Mouse (Mus musculus) forebrain, embryonic 14.5 days (tissue): ENCODE measurements around the gene Slc35b2. TPM values are rescaled to one million over a fixed set of nuclear protein-coding genes. Genes with fewer than 3 reads are reported as not detected.

Experiments used
- ATAC-seq: fragments of 200-750 bp; cut with Nextera tagmentation; 2 replicates; pipeline ENCODE4 v1.8.0; 2017; ENCODE audit warnings: mild to moderate bottlenecking, moderate library complexity
- DNase-seq: peaks from one replicate; pipeline ENCODE4 v3.0.0-alpha.2; 2015; ENCODE audit warnings: low spot score
- H3K27ac ChIP-seq: fragments of 300-500 bp; sonication (generic); 2 replicates; pipeline ENCODE4 v1.5.1; 2014; ENCODE audit warnings: low read depth, mild to moderate bottlenecking, control low read depth, low read length, moderate library complexity
- H3K27me3 ChIP-seq: fragments of 300-500 bp; sonication (generic); replicated peaks from 2 replicates; pipeline ENCODE4 v1.6.1; 2014; ENCODE audit warnings: low read length, control low read depth, mixed read lengths; ENCODE audit not compliant: control insufficient read depth, insufficient read depth
- H3K36me3 ChIP-seq: fragments of 300-500 bp; sonication (generic); 2 replicates; pipeline ENCODE4 v1.6.1; 2014; ENCODE audit warnings: low read length, control low read depth; ENCODE audit not compliant: control insufficient read depth, insufficient read depth
- H3K4me1 ChIP-seq: fragments of 300-500 bp; sonication (generic); 2 replicates; pipeline ENCODE4 v1.6.1; 2014; ENCODE audit warnings: antibody characterized with exemption, low read length, control low read depth; ENCODE audit not compliant: control insufficient read depth, insufficient read depth
- H3K4me2 ChIP-seq: fragments of 300-500 bp; sonication (generic); 2 replicates; pipeline ENCODE4 v1.6.1; 2014; ENCODE audit warnings: mild to moderate bottlenecking, control low read depth, low read length
- H3K4me3 ChIP-seq: fragments of 300-500 bp; sonication (generic); 2 replicates; pipeline ENCODE4 v1.5.1; 2014; ENCODE audit warnings: low read depth, low read length, control low read depth
- H3K9ac ChIP-seq: fragments of 300-500 bp; sonication (generic); 2 replicates; pipeline ENCODE4 v1.6.1; 2014; ENCODE audit warnings: mild to moderate bottlenecking, low read length, control low read depth, moderate library complexity
- H3K9me3 ChIP-seq: fragments of 300-500 bp; sonication (generic); replicated peaks from 2 replicates; pipeline ENCODE4 v1.6.1; 2016; ENCODE audit warnings: low read length, control low read depth, mixed read lengths; ENCODE audit not compliant: control insufficient read depth
- WGBS: fragments of 180-500 bp; shearing (Covaris S2); extraction: QIAGEN DNeasy Blood & Tissue Kit; methylation state at CpG from one replicate; pipeline ENCODE4 v1.1.7; 2014; 5-methylcytosine and 5-hydroxymethylcytosine counted together
- polyA plus RNA-seq: library from polyadenylated mRNA; unstranded; fragments of >200 nt; fragmentation: Nextera tagmentation; extraction: Ambion mirVana; gene quantifications from 2 replicates; pipeline ENCODE4 v1.2.1, GENCODE M21; 2014

Slc35b2 gene
- polyA plus RNA-seq, 1 experiment from 2014 or later = 102 TPM

- H3K27me3 ChIP-seq = peaks cover 30% of the 10 kb centered on the region
- H3K9me3 ChIP-seq = no peaks in the 10 kb centered on the region
- H3K9ac ChIP-seq = no peak overlapping the region
- DNase-seq = peak; percentile 75
- no peak overlapping the region for H3K4me2 ChIP-seq
- no peak overlapping the region for H3K4me3 ChIP-seq
- peaks cover 19% of the 10 kb centered on the region; the same call in 1 of the 2 replicates for H3K4me1 ChIP-seq
- ATAC-seq = no peak
- WGBS = 35% methylated on average over 3 of the region's 3 CpGs
- no peak overlapping the region for H3K27ac ChIP-seq
- no peaks in the 10 kb centered on the region for H3K36me3 ChIP-seq
These were observed 34.1 kb downstream of the Slc35b2 start for GRCm38 (mm10) chr17:45597787-45598186.

GRCm38 (mm10) chr17:45598376-45598775 lies 34.7 kb downstream of the Slc35b2 start:
- Histone ChIP-seq H3K4me3 (no peak overlapping the region), H3K4me1 (peaks cover 19% of the 10 kb centered on the region; the same call in 1 of the 2 replicates), H3K36me3 (no peaks in the 10 kb centered on the region), H3K9me3 (no peaks in the 10 kb centered on the region), H3K27ac (no peak overlapping the region), H3K27me3 (peaks cover 30% of the 10 kb centered on the region), H3K4me2 (no peak overlapping the region), H3K9ac (no peak overlapping the region)
- WGBS = 91% methylated on average over 2 of the region's 2 CpGs
- DNase-seq (no peak), ATAC-seq (no peak)

DNA sequence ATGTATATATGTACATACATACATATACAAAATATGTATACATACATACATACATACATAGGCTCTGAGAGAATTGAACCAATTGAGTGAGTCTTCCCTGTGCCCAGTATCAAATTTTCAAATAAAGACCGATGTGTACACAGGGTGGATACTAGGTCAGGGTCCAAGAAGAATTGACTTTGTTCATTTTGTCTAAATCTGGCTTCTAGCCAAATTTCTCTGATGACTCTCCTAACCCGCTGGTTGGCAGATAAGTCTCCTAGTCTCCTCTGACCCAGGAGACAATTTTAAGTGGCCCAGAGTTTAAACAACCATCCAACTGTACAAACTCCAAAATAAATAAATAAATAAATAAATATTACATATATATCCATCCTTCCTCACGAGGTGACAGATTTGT lies 35.2 kb downstream of the Slc35b2 start:
- ATAC-seq = no peak
- no peaks in the 10 kb centered on the region for H3K9me3 ChIP-seq
- peak overlapping the region; percentile 55; the same call in 1 of the 2 replicates for H3K4me2 ChIP-seq
- 42% methylated on average over 3 of the region's 3 CpGs for WGBS
- H3K9ac ChIP-seq = no peak overlapping the region
- peaks cover 19% of the 10 kb centered on the region; the same call in 1 of the 2 replicates for H3K4me1 ChIP-seq
- peaks cover 30% of the 10 kb centered on the region for H3K27me3 ChIP-seq
- no peak overlapping the region for H3K27ac ChIP-seq
- DNase-seq = no peak
- no peaks in the 10 kb centered on the region for H3K36me3 ChIP-seq
- H3K4me3 ChIP-seq = no peak overlapping the region

- WGBS = 17% methylated on average over 32 of the region's 32 CpGs
- Histone ChIP-seq H3K9ac (peak within 1 kb of the TSS; percentile 48), H3K27ac (no peak within 1 kb of the TSS), H3K36me3 (no peaks in the 10 kb centered on the region), H3K4me2 (peak within 1 kb of the TSS; percentile 55), H3K4me1 (peaks cover 13% of the 10 kb centered on the region; the same call in 1 of the 2 replicates), H3K4me3 (peak within 1 kb of the TSS; percentile 24), H3K27me3 (peaks cover 28% of the 10 kb centered on the region), H3K9me3 (no peaks in the 10 kb centered on the region)
- DNase-seq (peak; percentile 37), ATAC-seq (no peak)
These were observed 36.0 kb downstream of the Slc35b2 start, which contains the start of gene Slc29a1 for GRCm38 (mm10) chr17:45599446-45600242. Gene Slc29a1 (minus strand): TSS chr17:45599606.

DNA sequence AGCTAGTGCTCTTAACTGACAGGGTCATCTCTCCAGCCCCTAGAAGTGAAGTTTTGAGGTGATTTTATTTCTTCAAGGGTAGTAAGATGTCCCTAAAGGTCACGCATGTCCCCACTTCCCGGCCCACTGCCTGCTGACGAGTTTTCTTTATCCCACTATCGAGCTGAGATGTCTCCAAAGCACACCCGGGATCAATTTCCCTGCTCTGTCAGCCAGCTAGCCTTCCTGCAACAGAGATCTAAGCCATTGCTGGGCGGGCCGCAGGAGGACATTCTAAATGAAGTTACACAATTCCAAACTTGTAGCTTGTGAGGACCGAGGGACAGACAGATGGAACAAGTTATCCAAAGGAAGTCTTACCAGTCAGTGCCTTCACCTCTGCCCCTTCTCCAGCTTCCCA lies 36.6 kb downstream of the Slc35b2 start:
- Histone ChIP-seq H3K27ac (no peak overlapping the region), H3K27me3 (peaks cover 25% of the 10 kb centered on the region), H3K4me2 (no peak overlapping the region), H3K9ac (no peak overlapping the region), H3K4me3 (no peak overlapping the region), H3K9me3 (no peaks in the 10 kb centered on the region), H3K4me1 (peaks cover 11% of the 10 kb centered on the region; the same call in 1 of the 2 replicates), H3K36me3 (no peaks in the 10 kb centered on the region)
- 55% methylated on average over 8 of the region's 8 CpGs for WGBS
- ATAC-seq (no peak), DNase-seq (no peak)

DNA sequence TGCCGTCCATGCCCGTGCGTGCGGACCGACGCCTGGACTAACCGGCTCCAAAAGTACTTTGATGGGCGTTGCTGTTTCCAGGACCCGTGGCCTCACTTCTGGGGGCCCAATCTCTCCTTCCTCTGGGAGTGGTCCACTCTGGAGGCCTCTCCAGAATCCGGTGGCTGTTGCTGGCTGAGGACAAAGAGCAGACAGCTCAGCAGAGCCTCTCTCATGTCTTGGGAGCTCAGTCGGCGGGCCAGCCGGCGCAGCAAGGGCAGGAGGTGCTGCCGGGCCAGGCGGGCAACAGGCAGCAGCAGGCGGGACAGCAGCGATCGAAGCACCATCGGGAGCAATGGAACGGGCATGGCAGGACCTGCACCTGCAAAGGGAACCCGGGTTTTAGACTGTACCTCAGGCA lies 37.7 kb downstream of the Slc35b2 start:
- no peak for DNase-seq

GRCm38 (mm10) chr17:45601877-45602304 lies 38.2 kb downstream of the Slc35b2 start, which contains the start of gene Mymx:
Gene Mymx (minus strand): TSS chr17:45602102.
- Histone ChIP-seq H3K4me1 (peaks cover 6% of the 10 kb centered on the region; the same call in 1 of the 2 replicates), H3K9ac (no peak within 1 kb of the TSS), H3K27ac (no peak within 1 kb of the TSS), H3K36me3 (no peaks in the 10 kb centered on the region), H3K9me3 (no peaks in the 10 kb centered on the region), H3K27me3 (peaks cover 25% of the 10 kb centered on the region), H3K4me2 (no peak within 1 kb of the TSS), H3K4me3 (no peak within 1 kb of the TSS)
- WGBS = 39% methylated on average over 6 of the region's 6 CpGs
- DNase-seq (no peak), ATAC-seq (no peak)

More for the DNA sequence above, 37.7 kb downstream of the Slc35b2 start:
- Histone ChIP-seq H3K9me3 (no peaks in the 10 kb centered on the region), H3K9ac (no peak overlapping the region), H3K27me3 (peaks cover 25% of the 10 kb centered on the region), H3K4me1 (peaks cover 11% of the 10 kb centered on the region; the same call in 1 of the 2 replicates), H3K27ac (no peak overlapping the region), H3K4me3 (no peak overlapping the region), H3K4me2 (no peak overlapping the region), H3K36me3 (no peaks in the 10 kb centered on the region)
- 14% methylated on average over 22 of the region's 22 CpGs for WGBS
- ATAC-seq = no peak

DNA sequence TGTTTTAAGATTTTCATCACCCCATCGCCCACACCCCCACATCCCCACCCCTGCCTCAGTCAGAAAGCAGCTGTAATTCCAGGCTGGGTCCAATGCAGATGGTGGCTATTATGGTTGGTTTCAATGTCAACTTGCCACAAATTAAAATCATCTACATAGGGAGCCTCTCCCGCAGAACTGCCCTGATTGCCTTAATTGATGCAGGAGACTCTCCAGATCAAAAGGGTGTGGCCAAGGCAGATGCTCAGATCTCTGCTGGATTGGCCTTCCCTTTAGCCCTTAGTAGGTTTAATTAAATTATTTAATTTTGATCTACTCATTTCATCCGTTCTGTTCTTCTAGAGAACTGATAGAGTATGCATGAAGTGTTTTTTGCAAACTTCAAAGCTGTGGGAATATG lies 39.3 kb downstream of the Slc35b2 start:
- H3K9me3 ChIP-seq = no peaks in the 10 kb centered on the region
- no peak for DNase-seq
- peaks cover 25% of the 10 kb centered on the region for H3K27me3 ChIP-seq
- H3K4me3 ChIP-seq = no peak overlapping the region
- H3K36me3 ChIP-seq = no peaks in the 10 kb centered on the region
- H3K4me1 ChIP-seq = peaks cover 6% of the 10 kb centered on the region; the same call in 1 of the 2 replicates
- H3K27ac ChIP-seq = no peak overlapping the region
- ATAC-seq = no peak
- WGBS = 73% methylated on average over 3 of the region's 3 CpGs
- H3K9ac ChIP-seq = no peak overlapping the region
- no peak overlapping the region for H3K4me2 ChIP-seq
